Mouse (Mus musculus) thymus, adult 2 months (tissue): ENCODE measurements around the gene Emsy. TPM values are rescaled to one million over a fixed set of nuclear protein-coding genes. Genes with fewer than 3 reads are reported as not detected.

ENCODE experiments used
- DNase-seq: peaks from one replicate; pipeline ENCODE4 v3.0.0; 2021
- H3K27ac ChIP-seq: fragments of 200-500 bp; 2 replicates; pipeline ENCODE4 v1.5.1; 2012; ENCODE audit warnings: low read length, control low read depth; ENCODE audit not compliant: control insufficient read depth, insufficient read depth
- H3K27me3 ChIP-seq: fragments of 200-500 bp; 2 replicates; pipeline ENCODE4 v1.6.1; 2012; ENCODE audit warnings: mild to moderate bottlenecking, low read length, moderate library complexity, mixed read lengths; ENCODE audit not compliant: control insufficient read depth, insufficient read depth
- H3K36me3 ChIP-seq: fragments of 200-500 bp; 2 replicates; pipeline ENCODE4 v1.6.1; 2012; ENCODE audit warnings: mild to moderate bottlenecking, low read length, moderate library complexity; ENCODE audit not compliant: control insufficient read depth, insufficient read depth
- H3K4me1 ChIP-seq: fragments of 200-500 bp; replicated peaks from 2 replicates; pipeline ENCODE4 v1.6.1; 2012; ENCODE audit warnings: low read length; ENCODE audit not compliant: control insufficient read depth, insufficient read depth
- H3K4me3 ChIP-seq: fragments of 200-500 bp; 2 replicates; pipeline ENCODE4 v1.5.1; 2012; ENCODE audit warnings: mild to moderate bottlenecking, low read length, control low read depth, moderate library complexity; ENCODE audit not compliant: control insufficient read depth, insufficient read depth
- CTCF ChIP-seq: fragments of 200-500 bp; IDR thresholded peaks from 2 replicates; pipeline ENCODE4 v1.5.1; 2012; ENCODE audit warnings: mild to moderate bottlenecking, control low read depth, low read length, moderate library complexity, borderline replicate concordance; ENCODE audit not compliant: control insufficient read depth, poor library complexity, insufficient read depth; ENCODE audit errors: extremely low read depth
- POLR2A ChIP-seq: fragments of 200-500 bp; IDR thresholded peaks from 2 replicates; pipeline ENCODE4 v1.6.1; 2012; ENCODE audit warnings: mild to moderate bottlenecking, low read length, control low read depth, moderate library complexity; ENCODE audit not compliant: control insufficient read depth, poor library complexity, insufficient read depth; ENCODE audit errors: extremely low read depth
- WGBS: fragments of 180-500 bp; shearing (Covaris S2); methylation state at CpG from one replicate; pipeline ENCODE4 v1.1.7; 2018; 5-methylcytosine and 5-hydroxymethylcytosine counted together
- polyA plus RNA-seq: library from polyadenylated mRNA; depleted of rRNA; stranded (reverse); fragments of >200 nt; gene quantifications from 2 replicates; pipeline ENCODE4 v1.2.3, GENCODE M21; 2012

Gene Emsy
- polyA plus RNA-seq, 1 experiment: 52.8 TPM

- Histone ChIP-seq H3K4me3 (no peak overlapping the region), H3K27me3 (no peaks in the 10 kb centered on the region), H3K4me1 (no peaks in the 10 kb centered on the region), H3K36me3 (no peaks in the 10 kb centered on the region), H3K27ac (no peak overlapping the region)
- 84% methylated on average over 13 of the region's 13 CpGs for WGBS
- TF ChIP-seq POLR2A (no peak), CTCF (no peak)
- no peak for DNase-seq
These were observed 29.3 kb upstream of the Emsy start for GRCm38 (mm10) chr7:98685895-98686294.

GRCm38 (mm10) chr7:98682821-98683220 is 26.2 kb upstream of the Emsy start:
- no peaks in the 10 kb centered on the region for H3K4me1 ChIP-seq
- DNase-seq: no peak
- TF ChIP-seq POLR2A: no peak
- TF ChIP-seq CTCF: peak; percentile 23; the same call in 1 of the 2 replicates
- 94% methylated on average over 10 of the region's 10 CpGs for WGBS
- no peaks in the 10 kb centered on the region for H3K36me3 ChIP-seq
- no peak overlapping the region for H3K27ac ChIP-seq
- no peaks in the 10 kb centered on the region for H3K27me3 ChIP-seq
- H3K4me3 ChIP-seq: no peak overlapping the region

- no peaks in the 10 kb centered on the region for H3K36me3 ChIP-seq
- no peak for DNase-seq
- H3K27me3 ChIP-seq: no peaks in the 10 kb centered on the region
- no peaks in the 10 kb centered on the region for H3K4me1 ChIP-seq
- TF ChIP-seq POLR2A (no peak), CTCF (no peak)
- H3K27ac ChIP-seq: no peak overlapping the region
- no peak overlapping the region for H3K4me3 ChIP-seq
- 76% methylated on average over 2 of the region's 2 CpGs for WGBS
These were observed 24.1 kb upstream of the Emsy start for GRCm38 (mm10) chr7:98680691-98681090.

- no peak overlapping the region for H3K27ac ChIP-seq
- no peaks in the 10 kb centered on the region for H3K36me3 ChIP-seq
- no peaks in the 10 kb centered on the region for H3K4me1 ChIP-seq
- no peak overlapping the region for H3K4me3 ChIP-seq
- H3K27me3 ChIP-seq: no peaks in the 10 kb centered on the region
- no peak for DNase-seq
- 82% methylated on average over 7 of the region's 7 CpGs for WGBS
- TF ChIP-seq CTCF (no peak), POLR2A (no peak)
These were observed 21.9 kb upstream of the Emsy start for GRCm38 (mm10) chr7:98678441-98678840.

- H3K4me3 ChIP-seq: no peak overlapping the region
- no peak for TF ChIP-seq POLR2A
- TF ChIP-seq CTCF: no peak
- no peaks in the 10 kb centered on the region for H3K36me3 ChIP-seq
- H3K4me1 ChIP-seq: no peaks in the 10 kb centered on the region
- WGBS: 90% methylated on average over 2 of the region's 2 CpGs
- no peak for DNase-seq
- no peaks in the 10 kb centered on the region for H3K27me3 ChIP-seq
- no peak overlapping the region for H3K27ac ChIP-seq
These were observed 20.9 kb upstream of the Emsy start for GRCm38 (mm10) chr7:98677511-98677910.

- 84% methylated on average over 4 of the region's 4 CpGs for WGBS
- H3K4me1 ChIP-seq: no peaks in the 10 kb centered on the region
- TF ChIP-seq CTCF (no peak), POLR2A (no peak)
- no peak overlapping the region for H3K4me3 ChIP-seq
- DNase-seq: no peak
- no peaks in the 10 kb centered on the region for H3K36me3 ChIP-seq
- H3K27ac ChIP-seq: no peak overlapping the region
- H3K27me3 ChIP-seq: no peaks in the 10 kb centered on the region
These were observed 17.8 kb upstream of the Emsy start for GRCm38 (mm10) chr7:98674344-98674743.

- H3K36me3 ChIP-seq: no peaks in the 10 kb centered on the region
- no peaks in the 10 kb centered on the region for H3K27me3 ChIP-seq
- H3K27ac ChIP-seq: no peak overlapping the region
- TF ChIP-seq POLR2A: no peak
- TF ChIP-seq CTCF: no peak
- no peaks in the 10 kb centered on the region for H3K4me1 ChIP-seq
- 74% methylated on average over 11 of the region's 11 CpGs for WGBS
- DNase-seq: no peak
- no peak overlapping the region for H3K4me3 ChIP-seq
These were observed 15.8 kb upstream of the Emsy start for GRCm38 (mm10) chr7:98672241-98672955.
